Mouse (Mus musculus): ENCODE measurements around the gene Ap3s2.

GRCm38 (mm10) chr7:79950236-79950635, 29.8 kb upstream of the Ap3s2 start:
- TF ChIP-seq MAFK (IDR thresholded peaks at IDR 0.05; ENCODE audit: insufficient read depth, low read depth, low read length) (no peak), ZC3H11A (IDR thresholded peaks at IDR 0.05; ENCODE audit: borderline replicate concordance, low read depth, low read length) (no peak), HCFC1 (IDR thresholded peaks at IDR 0.05; ENCODE audit: borderline replicate concordance, insufficient read depth, low read length) (no peak)
